Mouse (Mus musculus): ENCODE measurements around the gene Atp6v1e1. TPM values are rescaled to one million over a fixed set of nuclear protein-coding genes. Genes with fewer than 3 reads are reported as not detected.
"Not testable (repeated sequence)": the region's sequence is repeated elsewhere in the genome, so short reads cannot be mapped to it uniquely, and the experiment has no call there.

Atp6v1e1 gene
- total RNA-seq (2022): 100 to 1,000 TPM; 289 to 469 (median 399) TPM

DNA sequence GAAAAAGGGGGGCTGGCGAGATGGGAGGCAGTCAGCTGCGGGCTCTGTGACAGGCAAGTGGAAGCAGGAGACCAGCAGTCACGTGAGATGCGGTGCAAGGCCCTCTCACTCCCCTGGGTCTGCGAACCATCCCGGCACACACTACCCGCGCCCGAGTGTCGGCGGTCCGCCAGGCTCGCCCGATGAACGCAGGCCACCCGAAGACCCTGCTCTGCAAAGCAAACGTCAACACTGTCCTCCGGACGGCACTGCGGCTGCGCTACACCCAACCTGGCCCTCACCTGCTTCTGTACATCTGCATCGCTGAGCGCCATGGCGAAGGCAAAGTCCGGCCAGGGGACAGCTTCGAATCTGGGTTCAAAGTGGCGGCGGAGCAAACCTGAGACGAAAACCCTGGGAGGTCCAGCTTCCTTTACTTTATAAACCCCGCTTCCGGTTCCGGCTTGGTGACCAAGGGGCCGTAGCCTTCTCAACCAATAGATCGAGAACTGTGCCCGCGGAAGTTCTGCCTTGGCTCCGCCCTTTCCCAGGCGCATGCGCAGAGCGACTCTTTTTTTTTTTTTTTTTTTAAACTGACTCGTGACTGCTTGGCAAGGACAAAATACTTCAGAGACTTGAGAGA, at the start of gene Atp6v1e1:
TSS of gene Atp6v1e1 (minus strand) at position 487 of the 622 bp plus-strand sequence.
- peak; percentile 93 for DNase-seq

DNA sequence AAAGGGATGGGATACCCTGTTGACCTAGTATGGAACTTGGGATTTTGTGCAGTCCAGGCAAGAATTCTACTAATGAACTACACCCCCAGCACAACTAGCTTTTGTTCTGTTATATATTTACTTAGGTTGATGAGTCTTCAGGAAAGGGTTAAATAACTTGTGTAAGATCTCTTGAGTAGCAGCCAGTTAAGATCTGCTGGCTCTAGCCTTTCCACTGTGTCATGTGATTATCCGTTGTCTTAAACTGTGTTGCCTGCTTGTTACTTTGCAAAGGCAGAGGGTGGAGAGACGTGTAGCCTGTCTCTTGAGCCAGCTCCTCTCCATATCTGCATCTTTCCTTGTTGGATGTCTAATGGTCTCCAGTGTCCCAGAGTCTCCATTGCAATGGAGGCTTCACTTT, 48.7 kb upstream of the Atp6v1e1 start:
- no peak for DNase-seq

DNA sequence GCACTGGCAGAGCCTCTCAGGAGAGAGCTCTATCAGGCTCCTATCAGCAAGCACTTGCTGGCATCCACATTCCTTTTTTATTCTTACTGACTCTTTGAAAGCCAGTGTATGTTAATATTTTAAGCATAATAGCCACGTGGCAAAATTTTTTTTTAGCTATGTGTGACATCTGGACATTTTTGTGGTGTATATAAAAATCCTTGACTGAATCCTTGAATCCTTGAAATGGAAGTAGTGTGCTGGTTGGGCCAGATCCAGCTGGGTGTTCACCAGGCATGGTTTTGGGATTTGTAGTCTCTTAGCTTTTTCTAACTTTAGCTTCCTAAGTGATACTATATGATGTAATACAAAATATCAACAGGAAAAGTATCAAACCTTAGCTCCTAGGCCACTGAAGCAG, 46.2 kb upstream of the Atp6v1e1 start:
- DNase-seq: peak; percentile 11

DNA sequence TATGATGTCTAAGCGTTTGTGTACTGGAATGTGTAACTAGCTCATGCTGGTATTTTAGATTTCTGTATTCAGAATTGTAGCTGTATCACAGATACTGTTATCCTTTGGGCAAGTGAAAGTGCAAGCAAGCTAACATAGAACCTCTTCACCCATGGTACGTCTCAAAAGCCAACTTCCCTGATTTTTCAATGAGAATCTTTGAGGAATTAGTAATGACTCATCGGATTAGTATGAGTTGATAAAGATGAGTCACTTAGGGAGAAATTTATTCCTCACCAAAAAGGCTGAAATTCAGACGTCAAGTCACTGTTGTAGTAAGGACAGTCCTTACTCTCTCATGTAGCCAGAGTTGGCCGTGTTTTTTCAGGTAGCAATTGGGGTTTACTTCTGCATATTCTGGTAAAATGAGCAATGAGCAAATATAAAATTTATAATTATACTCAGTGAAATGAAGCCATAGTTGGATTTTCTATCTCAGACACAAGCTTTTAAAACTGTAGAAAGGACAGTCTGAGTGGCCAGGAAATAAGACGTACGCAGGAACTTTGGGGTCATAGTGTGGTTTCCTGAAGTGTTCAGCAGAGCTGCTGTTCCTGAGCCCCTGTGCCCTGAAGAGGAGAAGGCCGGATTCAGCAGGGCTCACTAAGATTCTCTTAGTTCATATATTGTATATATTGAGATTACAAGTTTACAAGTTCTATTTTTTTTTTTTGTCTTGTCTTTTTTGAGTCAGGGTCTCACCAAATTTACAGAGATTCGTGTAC, 43.6 kb upstream of the Atp6v1e1 start:
- DNase-seq: no peak

DNA sequence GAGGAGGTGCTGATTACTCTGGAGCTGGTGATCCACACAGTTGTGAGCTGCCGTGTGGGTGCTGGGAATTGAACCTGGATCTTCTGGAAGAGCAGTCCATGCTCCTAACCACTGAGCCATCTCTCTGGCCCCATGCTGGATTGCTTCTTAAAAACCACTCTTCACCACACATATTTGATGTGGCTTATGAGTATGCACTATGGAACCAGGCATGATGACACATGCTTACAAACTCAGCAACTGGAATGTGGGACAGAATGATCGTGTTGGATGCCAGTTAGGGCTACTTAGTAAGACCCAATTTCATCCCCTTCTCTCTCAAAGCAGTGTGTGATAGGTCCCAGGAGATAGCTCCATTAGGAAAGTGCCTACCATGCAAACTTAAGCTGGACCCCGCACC, 37.5 kb upstream of the Atp6v1e1 start:
- DNase-seq: no peak

DNA sequence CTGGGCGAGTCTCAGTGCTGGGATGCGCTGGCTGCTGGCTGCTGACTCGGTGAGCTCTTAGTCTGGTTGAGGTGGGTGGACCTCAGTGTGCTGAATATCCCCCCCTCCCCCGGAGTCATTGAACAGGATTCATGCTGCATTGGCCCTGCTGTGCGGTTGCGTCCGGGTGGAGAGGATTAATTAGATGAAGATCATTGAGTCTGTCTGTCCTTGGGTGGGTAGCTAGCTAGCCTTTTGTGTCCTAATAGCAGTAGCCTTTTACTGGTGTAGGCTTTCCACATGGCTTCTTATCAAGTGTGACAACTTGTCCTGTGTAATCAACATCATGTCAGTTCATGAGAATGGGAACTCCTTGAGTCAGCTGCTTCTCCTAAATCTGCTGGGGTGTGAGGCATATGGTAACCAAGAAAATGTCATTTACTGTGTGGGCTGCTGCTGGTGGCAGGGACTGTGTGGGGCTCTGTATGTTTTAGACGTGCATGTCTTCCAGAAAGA, 35.7 kb upstream of the Atp6v1e1 start:
- no peak for DNase-seq

DNA sequence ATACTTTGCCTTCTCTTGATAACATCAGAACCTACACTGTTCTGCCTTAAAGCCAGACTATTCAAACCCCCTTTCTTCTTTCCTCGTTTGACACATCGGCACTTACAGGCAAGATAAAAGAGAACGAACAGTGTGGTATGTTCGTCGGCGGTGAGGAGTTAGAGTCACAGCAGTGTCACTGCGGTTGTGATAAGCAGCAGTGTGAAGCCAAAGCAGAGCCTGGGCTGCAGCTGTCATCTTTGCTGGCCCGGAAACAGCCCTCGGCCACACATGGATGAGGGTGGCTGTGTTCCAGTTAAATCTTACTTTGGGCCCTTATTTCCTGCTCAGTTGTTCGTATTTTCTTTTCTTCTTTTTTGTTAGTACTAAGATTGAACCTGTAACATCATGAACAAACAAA, 31.8 kb upstream of the Atp6v1e1 start:
- DNase-seq: no peak

DNA sequence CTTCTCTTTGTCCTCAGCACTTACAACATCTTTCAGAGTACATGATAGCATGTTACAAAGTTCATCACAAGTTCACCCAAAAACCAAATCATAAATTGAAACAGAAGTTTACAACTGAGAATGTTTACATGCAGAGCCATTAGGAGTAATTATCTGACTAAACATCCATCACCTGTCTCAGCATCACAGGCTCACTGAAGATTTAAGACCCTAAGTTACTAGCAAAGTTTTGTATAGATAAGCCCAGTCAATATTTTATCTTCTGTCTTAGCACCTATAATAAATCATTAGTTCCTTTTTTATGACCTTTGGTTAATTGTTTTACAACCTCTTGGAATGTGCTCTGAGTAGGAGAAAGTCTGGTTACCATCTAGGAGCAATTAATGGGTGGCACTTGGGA, 28.1 kb upstream of the Atp6v1e1 start:
- DNase-seq: not testable (repeated sequence)

DNA sequence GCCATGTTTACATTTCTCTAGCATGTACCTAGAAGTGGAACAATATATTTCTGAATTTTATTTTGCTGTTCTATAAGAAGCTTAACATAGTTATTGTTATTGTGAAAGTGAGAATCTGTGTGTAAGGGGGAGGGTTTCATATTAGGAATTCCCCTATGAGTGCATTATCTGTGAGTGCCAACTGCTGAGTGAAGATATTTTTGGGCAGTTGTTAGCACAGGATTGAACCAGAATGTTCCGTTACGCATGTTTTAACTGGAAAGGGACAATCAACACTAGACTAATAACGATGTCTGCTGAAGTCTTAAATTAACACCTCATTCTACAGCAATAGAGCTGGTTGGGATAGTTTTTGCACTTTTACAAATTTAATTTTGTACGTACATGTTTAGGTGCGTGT, 19.2 kb upstream of the Atp6v1e1 start:
- DNase-seq: no peak

DNA sequence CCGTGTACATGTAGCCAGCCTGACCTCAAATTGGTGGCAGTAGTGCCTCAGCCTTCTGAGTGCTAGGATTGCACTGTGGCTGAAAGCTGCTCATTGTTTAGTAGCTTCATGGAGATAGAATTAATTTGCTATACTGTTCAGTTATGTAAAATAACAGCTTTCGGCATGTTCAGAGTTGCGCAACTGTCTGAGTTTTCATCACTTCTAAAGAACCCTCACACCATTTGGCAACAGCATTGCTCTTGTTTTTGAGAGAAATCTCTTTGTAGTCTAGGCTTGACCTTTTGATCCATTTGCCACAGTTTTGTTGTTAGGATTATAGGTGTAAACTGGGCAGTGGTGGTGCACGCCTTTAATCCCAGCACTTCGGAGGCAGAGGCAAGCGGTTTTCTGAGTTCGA, 17.7 kb upstream of the Atp6v1e1 start:
- no peak for DNase-seq

DNA sequence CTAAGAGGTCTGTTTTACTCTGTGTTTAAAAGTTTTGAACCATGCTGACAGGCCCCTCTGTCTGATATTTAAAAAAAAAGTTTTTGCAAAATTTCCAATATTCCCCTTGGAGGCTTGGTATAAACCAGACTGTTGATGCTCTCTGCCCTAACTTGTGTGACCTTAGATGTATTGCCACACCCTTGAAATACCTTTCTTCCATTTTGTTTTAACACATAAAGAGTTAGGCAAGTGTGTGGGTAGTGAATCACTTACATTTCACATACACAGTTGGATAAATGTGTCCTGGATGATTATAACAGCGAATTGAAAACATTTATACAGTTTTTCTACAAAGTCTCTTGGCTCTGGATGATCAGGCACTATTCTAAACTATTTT, 14.5 kb upstream of the Atp6v1e1 start:
- no peak for DNase-seq

DNA sequence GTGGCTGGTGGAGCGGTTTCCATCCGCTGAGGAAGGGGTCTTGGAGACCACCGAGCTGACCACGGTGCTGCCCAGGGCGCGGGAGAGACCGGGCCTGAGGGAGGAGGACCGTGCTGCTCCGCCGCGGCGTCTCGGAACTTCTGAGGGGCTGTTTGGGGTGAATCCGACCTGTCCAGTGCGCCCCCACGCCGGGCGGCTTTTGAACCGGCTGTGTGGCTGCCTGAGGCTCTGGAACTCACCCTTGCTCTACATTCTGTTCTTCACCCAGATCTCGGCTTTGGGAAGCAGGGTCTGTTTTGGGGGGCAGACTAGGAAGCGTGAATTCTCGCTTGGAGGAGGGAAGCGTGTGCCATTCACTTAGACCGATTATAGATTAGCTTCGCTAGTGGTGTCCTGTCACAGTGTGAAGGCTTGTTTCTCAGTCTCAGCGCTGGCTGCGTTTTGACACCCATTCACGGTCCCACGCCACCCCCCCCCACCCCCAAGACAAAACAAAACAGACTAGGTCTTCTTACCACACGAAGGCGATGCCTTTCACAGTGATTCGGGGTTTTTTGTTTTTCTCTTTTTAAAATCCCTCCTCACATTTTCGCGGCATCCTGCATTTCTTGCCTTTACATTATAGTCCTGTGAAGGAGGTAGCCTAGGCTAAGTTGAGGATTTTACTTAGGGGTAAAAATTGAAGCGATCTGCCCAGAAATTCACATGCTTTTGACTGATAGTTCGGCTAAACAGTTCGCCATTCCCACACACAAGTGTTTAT, 14.0 kb upstream of the Atp6v1e1 start:
- no peak for DNase-seq

DNA sequence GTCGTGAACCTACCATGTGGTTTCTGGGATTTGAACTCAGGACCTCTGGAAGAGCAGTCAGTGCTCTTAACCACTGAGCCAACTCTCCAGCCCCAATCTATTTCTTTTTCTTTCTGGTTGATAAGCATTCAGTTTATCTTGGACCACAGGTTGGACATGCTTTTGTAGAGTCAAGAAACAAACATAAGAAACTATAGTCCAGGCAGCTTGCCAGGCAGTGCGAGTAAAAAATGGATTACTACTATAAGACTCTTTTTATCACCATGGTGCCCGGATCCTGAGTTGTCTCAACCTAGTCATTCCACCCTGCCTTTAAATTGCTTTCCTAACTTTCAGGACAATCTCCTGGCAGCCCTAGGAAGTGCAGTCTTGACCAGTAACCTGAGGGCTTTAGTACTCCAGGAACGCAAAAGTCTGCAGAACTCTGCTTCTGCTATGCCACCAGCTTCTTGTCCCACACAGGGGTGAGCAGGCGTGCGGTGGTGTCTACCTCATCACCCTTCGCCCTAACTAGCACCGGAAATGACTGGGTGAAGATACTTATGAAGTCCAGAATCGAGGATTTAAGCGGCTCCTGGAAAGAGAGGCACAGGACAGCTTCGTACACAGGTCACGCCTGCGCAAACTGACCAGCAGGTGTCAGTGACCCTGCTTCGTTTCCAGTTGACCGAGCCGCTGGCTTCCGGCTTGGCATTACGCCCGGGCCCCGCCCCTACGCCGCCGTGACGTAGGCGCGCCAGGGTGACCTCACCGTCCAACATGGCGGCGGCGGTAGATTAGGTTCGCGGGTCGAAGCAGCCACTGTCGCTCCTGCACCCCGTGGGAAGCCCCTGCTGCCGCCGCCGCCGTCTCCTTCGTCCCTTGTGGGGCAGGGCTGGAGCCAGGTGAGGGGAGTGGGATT, 13.1 kb upstream of the Atp6v1e1 start, which contains the start of gene Bcl2l13:
TSS of gene Bcl2l13 (plus strand) at position 739 of the 901 bp plus-strand sequence.
- DNase-seq: peak; percentile 94

DNA sequence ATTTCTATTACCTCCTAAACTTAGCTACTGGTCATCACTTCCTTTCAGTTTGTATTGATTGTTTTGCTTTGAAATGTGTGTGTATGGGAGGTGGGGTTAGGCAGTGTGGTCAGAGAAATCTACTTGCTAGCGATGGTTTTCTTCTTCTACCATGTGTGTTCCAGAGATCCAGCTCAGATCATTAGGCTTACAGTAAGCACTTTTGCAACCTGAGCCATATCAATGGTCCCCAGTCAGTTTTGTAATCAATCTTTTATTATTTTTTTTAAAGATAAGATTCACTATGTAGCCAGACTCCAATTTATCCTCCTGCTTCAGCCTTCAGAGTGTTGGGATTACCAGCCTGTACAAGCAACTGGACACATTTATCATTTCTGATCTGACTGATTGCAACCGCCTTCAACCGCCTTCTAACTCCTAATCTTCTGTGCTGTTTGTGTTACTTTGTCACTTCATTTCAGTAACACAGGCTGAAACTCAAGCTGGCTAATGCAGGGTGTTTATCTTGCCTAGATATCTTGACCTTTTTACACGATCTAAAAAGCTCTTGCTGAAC, 12.3 kb upstream of the Atp6v1e1 start:
- no peak for DNase-seq

DNA sequence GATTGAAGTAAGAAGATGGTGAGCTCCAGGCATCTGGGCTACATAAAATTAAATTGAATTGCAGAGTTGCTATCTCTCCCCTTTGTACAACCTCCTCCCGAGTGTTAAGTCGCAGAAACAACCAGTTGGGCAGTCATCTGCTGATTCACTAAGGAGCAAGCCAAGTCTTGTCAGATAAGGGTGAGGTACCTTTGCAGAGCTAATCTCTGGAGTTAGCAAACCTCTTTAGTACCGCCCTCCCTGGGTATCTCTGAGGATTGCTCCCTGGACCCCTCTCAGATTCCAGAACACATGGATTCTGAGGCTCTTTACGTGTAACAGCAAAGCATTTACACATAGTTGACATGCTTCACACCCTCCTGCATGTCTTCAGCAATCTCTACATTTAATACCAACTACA, 9.5 kb upstream of the Atp6v1e1 start:
- no peak for DNase-seq

DNA sequence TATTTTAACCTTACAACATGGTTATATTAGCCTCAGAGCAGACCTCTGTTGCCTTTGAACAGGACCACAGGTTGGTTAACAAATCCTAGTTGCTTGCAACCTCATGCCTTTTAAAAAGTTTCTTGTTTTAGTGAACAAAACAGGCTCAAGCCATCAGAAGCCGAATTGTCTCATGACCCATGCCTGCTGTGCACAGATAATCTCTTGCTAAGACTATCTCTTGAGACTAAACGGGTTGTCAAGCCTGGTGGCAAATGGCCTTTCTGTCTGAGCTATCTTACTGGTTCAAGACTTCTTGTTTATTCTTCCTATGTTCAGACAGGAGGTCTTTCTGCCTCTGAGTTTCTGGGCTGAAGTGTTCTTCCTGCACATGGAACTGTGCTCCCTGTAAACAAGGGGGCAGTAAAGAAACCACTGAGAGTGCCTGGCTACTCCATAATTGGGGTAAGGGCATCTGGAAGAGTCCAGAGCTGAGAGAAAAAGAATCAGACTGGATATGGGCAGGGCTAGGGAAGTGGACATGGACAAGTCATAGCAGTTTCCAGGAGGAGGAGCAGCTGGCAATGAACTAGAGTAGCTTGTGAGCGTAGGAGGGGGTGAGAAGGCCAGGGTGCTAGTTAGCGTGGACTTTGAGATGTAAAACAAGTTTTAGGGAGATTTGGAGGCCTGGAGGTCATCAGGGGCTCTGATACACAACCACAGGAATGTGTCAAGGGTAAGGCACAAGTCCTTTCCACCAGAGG, 8.4 kb upstream of the Atp6v1e1 start:
- no peak for DNase-seq

DNA sequence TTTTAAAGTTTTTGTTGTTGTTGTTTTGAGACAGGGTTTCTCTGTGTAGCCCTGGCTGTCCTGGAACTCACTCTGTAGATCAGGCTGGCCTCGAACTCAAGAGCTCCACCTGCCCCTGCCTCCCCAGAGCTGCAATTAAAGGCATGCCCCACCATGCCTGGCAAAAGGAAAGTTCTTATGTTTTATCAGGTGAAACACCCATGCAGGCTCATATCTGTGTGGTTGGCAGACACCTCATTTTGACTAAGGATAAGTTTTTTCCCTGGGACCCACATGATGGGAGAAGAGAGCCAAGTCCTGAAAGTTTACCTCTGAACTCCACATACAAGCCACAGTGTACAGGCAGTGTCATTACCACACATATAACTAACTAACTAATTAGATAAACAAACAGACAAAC, 7.5 kb upstream of the Atp6v1e1 start:
- no peak for DNase-seq

DNA sequence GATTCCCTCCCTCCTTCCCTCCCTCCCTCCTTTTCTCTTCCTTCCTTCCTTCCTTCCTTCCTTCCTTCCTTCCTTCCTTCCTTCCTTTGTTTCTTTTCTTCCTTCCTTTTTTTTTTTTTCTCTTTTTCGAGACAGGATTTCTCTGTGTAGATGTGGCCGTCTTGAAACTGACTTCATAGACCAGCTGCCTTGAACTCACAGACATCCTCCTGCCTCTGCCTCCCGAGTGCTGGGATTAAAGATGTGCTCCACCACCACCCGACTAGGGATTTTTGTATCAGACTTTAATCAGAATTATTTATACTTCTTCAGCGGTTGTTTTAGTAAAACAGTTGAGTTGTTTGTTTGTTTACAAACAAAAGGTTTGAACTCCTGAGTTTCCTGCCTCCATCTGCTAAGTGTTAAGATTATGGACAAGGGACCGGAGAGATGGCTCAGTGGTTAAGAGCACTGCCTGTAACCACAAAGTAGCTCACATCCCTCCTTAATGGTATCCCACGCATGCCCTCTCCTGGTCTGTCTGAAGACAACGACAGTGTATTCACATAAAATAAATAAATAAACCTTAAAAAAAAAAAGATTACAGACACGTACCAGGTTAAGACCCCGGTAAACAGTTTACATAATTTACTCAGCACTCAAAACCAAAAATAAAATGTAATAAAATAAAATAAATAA, 483 bp upstream of the Atp6v1e1 start:
- DNase-seq: no peak

DNA sequence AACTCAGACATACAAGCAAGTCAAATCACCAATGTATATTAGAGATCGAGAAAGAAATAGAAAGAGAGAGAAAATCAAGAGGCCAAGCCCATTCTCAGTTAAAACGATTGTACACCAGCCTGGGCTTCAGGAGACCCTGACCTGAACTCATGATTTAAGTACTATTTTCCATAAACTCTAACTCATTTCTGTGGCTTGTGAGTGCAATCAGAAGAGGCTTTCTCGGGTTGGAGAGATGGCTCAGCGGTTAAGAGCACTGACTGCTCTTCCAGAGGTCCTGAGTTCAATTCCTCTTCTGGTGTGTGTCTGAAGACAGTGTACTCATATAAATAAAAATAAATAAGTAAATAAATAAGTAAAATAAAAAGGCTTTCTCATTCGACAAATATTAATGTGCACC, 878 bp downstream of the Atp6v1e1 start:
- no peak for DNase-seq

DNA sequence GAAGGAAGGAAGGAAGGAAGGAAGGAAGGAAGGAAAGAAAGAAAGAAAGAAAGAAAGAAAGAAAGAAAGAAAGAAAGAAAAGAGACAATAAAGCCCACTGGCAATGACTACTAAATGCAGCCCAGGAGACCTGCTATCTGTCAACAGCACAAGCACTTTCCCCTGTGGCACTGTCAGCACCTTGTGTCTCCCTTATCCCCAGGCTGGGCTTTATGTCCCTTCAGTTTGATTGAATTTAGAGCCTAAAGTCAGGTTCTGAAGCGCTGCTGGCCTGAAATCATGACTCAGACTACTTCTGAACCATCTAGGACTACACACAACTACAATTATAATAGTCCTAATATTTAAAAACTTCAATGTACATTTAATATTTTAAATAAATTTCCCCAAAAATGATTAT, 1.7 kb downstream of the Atp6v1e1 start:
- no peak for DNase-seq

DNA sequence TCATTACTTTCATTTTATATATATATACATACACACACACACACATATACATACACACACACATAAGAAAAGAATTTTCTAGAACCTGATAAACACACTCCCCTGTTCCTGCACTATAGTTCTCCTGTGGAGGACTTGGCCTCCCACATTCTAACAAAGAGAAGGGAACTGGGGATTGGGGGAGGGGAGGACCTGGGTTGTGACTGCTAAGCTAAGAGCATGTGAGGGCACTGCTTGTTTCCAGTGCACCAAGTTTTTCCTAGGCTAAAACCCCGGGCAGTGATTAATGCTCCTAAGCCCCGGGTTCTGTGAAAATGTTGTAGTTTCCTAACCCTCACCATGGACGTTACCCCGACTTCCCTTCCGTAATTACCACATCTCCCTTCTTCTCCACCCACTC, 2.4 kb downstream of the Atp6v1e1 start:
- DNase-seq: no peak
